Mouse (Mus musculus) cerebellum, adult 2 months (tissue): Measurements from ENCODE around the gene Tmbim4. TPM values are rescaled to one million over a fixed set of nuclear protein-coding genes. Genes with fewer than 3 reads are reported as not detected.
"Not testable (repeated sequence)": the region's sequence is repeated elsewhere in the genome, so short reads cannot be mapped to it uniquely, and the experiment has no call there.

Source experiments
- DNase-seq, 2 experiments: peaks; one replicate each; pipeline ENCODE4 v3.0.0; 2021
- H3K27ac ChIP-seq: fragments of 200-500 bp; 2 replicates; pipeline ENCODE4 v1.5.1; 2012; ENCODE audit warnings: low read length, control low read depth, inconsistent platforms; ENCODE audit not compliant: insufficient read depth
- H3K27me3 ChIP-seq: fragments of 200-500 bp; 2 replicates; pipeline ENCODE4 v1.6.1; 2012; ENCODE audit warnings: inconsistent platforms, mild to moderate bottlenecking, low read length, moderate library complexity; ENCODE audit not compliant: control insufficient read depth, insufficient read depth
- H3K4me1 ChIP-seq: fragments of 200-500 bp; 2 replicates; pipeline ENCODE4 v1.6.1; 2011; ENCODE audit warnings: low read length; ENCODE audit not compliant: control insufficient read depth, insufficient read depth
- H3K4me3 ChIP-seq: fragments of 200-500 bp; replicated peaks from 2 replicates; pipeline ENCODE3; 2011; ENCODE audit warnings: mild to moderate bottlenecking, low read depth, low read length, control low read depth; ENCODE audit not compliant: insufficient read depth
- CTCF ChIP-seq: fragments of 200-500 bp; IDR thresholded peaks from 2 replicates; pipeline ENCODE4 v1.5.1; 2011; ENCODE audit warnings: low read depth, mild to moderate bottlenecking, control low read depth, low read length, moderate library complexity, borderline replicate concordance; ENCODE audit not compliant: insufficient read depth
- POLR2A ChIP-seq: fragments of 200-500 bp; IDR thresholded peaks from 2 replicates; pipeline ENCODE4 v1.6.1; 2011; ENCODE audit warnings: low read length, control low read depth, borderline replicate concordance; ENCODE audit not compliant: insufficient read depth
- WGBS: fragments of 180-500 bp; shearing (Covaris S2); methylation state at CpG from one replicate; pipeline ENCODE4 v1.1.7; 2018; 5-methylcytosine and 5-hydroxymethylcytosine counted together
- polyA plus RNA-seq: library from polyadenylated mRNA; depleted of rRNA; stranded (reverse); fragments of >200 nt; gene quantifications from 2 replicates; pipeline ENCODE4 v1.2.3, GENCODE M21; 2012

Gene Tmbim4
- polyA plus RNA-seq, 1 experiment, result 122 TPM

- Histone ChIP-seq H3K27ac (no peak within 1 kb of the TSS), H3K27me3 (no peaks in the 10 kb centered on the region; the same call in 1 of the 2 replicates), H3K4me1 (no peaks in the 10 kb centered on the region), H3K4me3 (peak within 1 kb of the TSS; percentile 29)
- under 1% methylated on average over 13 of the region's 13 CpGs for WGBS
- TF ChIP-seq POLR2A (no peak), CTCF (peak; percentile 79)
- DNase-seq, result peak; percentile 49 to 67
Measured at GRCm38 (mm10) chr10:120201961-120202402, 592 bp downstream of the Tmbim4 start, which contains the start of gene Irak3. Gene Irak3 (minus strand): TSS chr10:120202130.

- TF ChIP-seq POLR2A (no peak), CTCF (no peak)
- 78% methylated on average over 16 of the region's 16 CpGs for WGBS
- no peak for DNase-seq
Measured at GRCm38 (mm10) chr10:120202467-120203250, 1.3 kb downstream of the Tmbim4 start.

DNA sequence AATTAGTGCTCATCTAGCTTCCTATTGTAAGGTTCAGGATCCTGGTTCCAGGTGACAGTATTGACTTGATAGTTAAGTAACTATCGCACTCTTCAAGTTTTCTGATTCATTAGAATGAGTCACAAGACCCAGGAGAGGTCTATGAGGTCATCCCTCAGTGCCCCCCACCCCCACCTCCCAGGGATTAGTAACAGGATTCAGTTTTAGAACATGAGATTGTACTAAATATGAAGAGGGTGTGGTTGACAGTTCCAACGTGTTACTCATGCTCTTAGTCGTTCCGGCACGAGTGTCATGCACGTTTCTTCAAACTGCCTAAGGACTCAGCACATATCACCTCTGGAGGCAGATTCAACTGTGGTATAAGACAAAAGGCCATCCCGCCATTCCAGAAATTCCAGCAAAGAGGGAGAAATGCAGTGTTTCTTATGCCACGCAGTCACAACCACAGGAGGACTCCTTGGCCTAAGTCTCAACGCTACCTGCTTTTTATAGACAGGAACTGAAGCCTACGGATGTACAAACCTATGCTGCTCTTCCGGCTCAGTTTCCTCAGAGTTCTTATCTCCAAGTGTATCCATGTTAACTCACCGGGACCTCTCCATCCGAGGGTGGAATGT lies 3.3 kb downstream of the Tmbim4 start:
- no peak overlapping the region for H3K4me3 ChIP-seq
- no peak for TF ChIP-seq CTCF
- no peak for TF ChIP-seq POLR2A
- no peaks in the 10 kb centered on the region; the same call in 1 of the 2 replicates for H3K27me3 ChIP-seq
- H3K27ac ChIP-seq, result no peak overlapping the region
- DNase-seq, result no peak
- no peaks in the 10 kb centered on the region; the same call in 1 of the 2 replicates for H3K4me1 ChIP-seq
- 86% methylated on average over 13 of the region's 13 CpGs for WGBS

More at GRCm38 (mm10) chr10:120202467-120203250, 1.3 kb downstream of the Tmbim4 start:
- Histone ChIP-seq H3K27ac (no peak overlapping the region), H3K4me1 (no peaks in the 10 kb centered on the region), H3K4me3 (no peak overlapping the region), H3K27me3 (no peaks in the 10 kb centered on the region; the same call in 1 of the 2 replicates)

GRCm38 (mm10) chr10:120208015-120208414 lies 6.6 kb downstream of the Tmbim4 start:
- 73% methylated on average over 8 of the region's 8 CpGs for WGBS
- H3K27me3 ChIP-seq, result no peaks in the 10 kb centered on the region
- no peak overlapping the region for H3K4me3 ChIP-seq
- TF ChIP-seq POLR2A (no peak), CTCF (no peak)
- no peak overlapping the region for H3K27ac ChIP-seq
- peak in 1 of 2 experiments; percentile 6 for DNase-seq
- H3K4me1 ChIP-seq, result no peaks in the 10 kb centered on the region; the same call in 1 of the 2 replicates

GRCm38 (mm10) chr10:120208575-120209538 lies 7.5 kb downstream of the Tmbim4 start:
- WGBS, result 1% methylated on average over 53 of the region's 53 CpGs
- no peaks in the 10 kb centered on the region; the same call in 1 of the 2 replicates for H3K4me1 ChIP-seq
- no peaks in the 10 kb centered on the region for H3K27me3 ChIP-seq
- no peak overlapping the region for H3K27ac ChIP-seq
- H3K4me3 ChIP-seq, result peak overlapping the region; percentile 81
- DNase-seq, result peak; percentile 87 to 88
- TF ChIP-seq POLR2A (peak; percentile 53; the same call in 1 of the 2 replicates), CTCF (no peak; the same call in 1 of the 2 replicates)

GRCm38 (mm10) chr10:120209539-120209925 lies 8.1 kb downstream of the Tmbim4 start:
- Histone ChIP-seq H3K27me3 (no peaks in the 10 kb centered on the region), H3K27ac (no peak overlapping the region), H3K4me3 (peak overlapping the region; percentile 81), H3K4me1 (no peaks in the 10 kb centered on the region; the same call in 1 of the 2 replicates)
- WGBS, result 53% methylated on average over 6 of the region's 6 CpGs
- DNase-seq, result no peak
- no peak for TF ChIP-seq POLR2A
- no peak for TF ChIP-seq CTCF

GRCm38 (mm10) chr10:120210096-120210495 lies 8.7 kb downstream of the Tmbim4 start:
- H3K27ac ChIP-seq, result no peak overlapping the region
- H3K4me3 ChIP-seq, result no peak overlapping the region
- H3K27me3 ChIP-seq, result no peaks in the 10 kb centered on the region
- WGBS, result 86% methylated on average over 3 of the region's 3 CpGs
- no peak for TF ChIP-seq CTCF
- no peak for TF ChIP-seq POLR2A
- H3K4me1 ChIP-seq, result no peaks in the 10 kb centered on the region; the same call in 1 of the 2 replicates
- DNase-seq, result no peak

GRCm38 (mm10) chr10:120217099-120217498 lies 15.7 kb downstream of the Tmbim4 start:
- DNase-seq, H3K4me1 ChIP-seq, H3K27ac ChIP-seq, H3K4me3 ChIP-seq, H3K27me3 ChIP-seq: not testable (repeated sequence)
- 89% methylated on average over 1 of the region's 1 CpGs for WGBS
